8 mouse cellular contexts compared by ENCODE assay signal in genomic region chr11:113165069-113165795, GRCm38 (mm10).
DNase-seq lines count a peak whose midpoint lies in the region; ATAC-seq lines count a peak whose summit lies in the region.

No protein-coding gene starts in this region.

- no peaks in the 10 kb centered on the region for H3K27me3 ChIP-seq in intestine, embryonic 14.5 days (replicated peaks; ENCODE audit: control insufficient read depth, insufficient read depth, low read length)

- H3K27ac ChIP-seq in intestine, embryonic 14.5 days (ENCODE audit: low read depth): no peak overlapping the region

- ATAC-seq in intestine, embryonic 14.5 days (replicated peaks; ENCODE audit: low FRiP score, low TSS enrichment, low read depth): peak; percentile 73
- no peak for ATAC-seq in activated CD4-positive, CD25-positive, alpha-beta regulatory T cell, adult 4 months

- peak; percentile 91 for DNase-seq in adrenal gland, adult 2 months
- peak; percentile 91 for DNase-seq in embryo, embryonic 11 days
- DNase-seq in gastrocnemius, postnatal 36 days: peak; percentile 76 to 84
- peak; percentile 97 for DNase-seq in intestine, embryonic 14.5 days (ENCODE audit: low spot score)
- peak; percentile 74 to 76 for DNase-seq in left cerebral cortex, postnatal 25 days (ENCODE audit: low spot score in 2 of 2)
- DNase-seq in mesoderm, embryonic 11.5 days (ENCODE audit: low read depth, low spot score): peak; percentile 91
- DNase-seq in right cerebral cortex, postnatal 36 days (ENCODE audit: low spot score in 2 of 2): peak; percentile 58 to 62

- peaks cover 18% of the 10 kb centered on the region for H3K4me1 ChIP-seq in intestine, embryonic 14.5 days (replicated peaks; ENCODE audit: control insufficient read depth, insufficient read depth, low read length)

- intact Hi-C loops in gastrocnemius, postnatal 36 days (cut with DNase I): loop anchor here (2.0 kb wide), 2 partner anchors 956 to 1626 kb away; no protein-coding TSS in a partner anchor
- intact Hi-C loops in left cerebral cortex, postnatal 25 days (cut with DNase I): loop anchor here (1.0 to 2.0 kb wide), 4 partner anchors 382 to 1628 kb away; partner anchors contain the start of gene Sox9

- no peaks in the 10 kb centered on the region for H3K9me3 ChIP-seq in intestine, embryonic 14.5 days (ENCODE audit: control insufficient read depth, low read length)

- 5% methylated on average over 23 of the region's 23 CpGs for WGBS in intestine, embryonic 14.5 days

- H3K4me2 ChIP-seq in intestine, embryonic 14.5 days (ENCODE audit: low read length): peak overlapping the region; percentile 50

- peaks cover 3% of the 10 kb centered on the region; the same call in 1 of the 2 replicates for H3K36me3 ChIP-seq in intestine, embryonic 14.5 days (ENCODE audit: control insufficient read depth, insufficient read depth, low read length)

- H3K9ac ChIP-seq in intestine, embryonic 14.5 days (ENCODE audit: low read length): no peak overlapping the region

- H3K4me3 ChIP-seq in intestine, embryonic 14.5 days (ENCODE audit: low read depth, low read length): peak overlapping the region; percentile 22
